Mouse (Mus musculus) layer of hippocampus, adult 9-11 months (tissue): ENCODE measurements at regions not wholly inside any gene's neighbourhood (a gene's known extent, or its start where the extent isn't known, plus 50 kb on each side); places are given as distances from the start of the nearest gene placed in this dataset.

Experiments used
- DNase-seq: peaks from one replicate; pipeline ENCODE4 v3.0.0; 2022

DNA sequence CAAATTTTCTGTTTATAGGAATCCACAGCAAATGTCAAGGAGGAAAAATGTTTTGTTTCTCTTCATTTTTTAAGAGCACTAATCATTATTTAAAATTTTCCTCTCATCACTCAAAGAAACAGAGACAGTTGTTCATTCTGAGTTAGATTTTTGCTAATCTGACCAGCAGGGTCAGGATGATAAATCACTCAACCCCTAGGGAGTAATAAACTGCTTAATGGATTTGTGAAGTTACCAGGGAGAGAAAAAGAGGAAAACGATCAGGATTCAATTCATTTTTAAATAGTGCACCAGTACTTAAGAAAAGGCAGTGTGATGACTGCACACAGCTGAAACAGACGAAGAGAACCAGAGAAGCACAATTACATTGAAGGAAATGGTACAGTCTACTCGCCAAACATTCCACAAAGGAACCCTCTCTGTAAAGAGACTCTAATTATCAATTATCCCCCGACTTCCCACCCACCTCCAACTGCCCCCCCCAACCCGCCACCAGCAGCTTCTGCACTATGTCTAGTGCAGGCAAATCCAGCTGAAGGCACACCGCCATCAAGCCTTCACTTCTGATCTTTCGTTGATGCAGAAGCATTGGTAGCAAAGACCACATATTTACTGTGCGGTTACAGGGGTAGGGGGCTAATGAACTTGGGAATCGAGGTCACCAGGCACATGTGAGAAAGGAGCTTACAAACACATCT is 481.9 kb downstream of the Psat1 start:
- no peak for DNase-seq

DNA sequence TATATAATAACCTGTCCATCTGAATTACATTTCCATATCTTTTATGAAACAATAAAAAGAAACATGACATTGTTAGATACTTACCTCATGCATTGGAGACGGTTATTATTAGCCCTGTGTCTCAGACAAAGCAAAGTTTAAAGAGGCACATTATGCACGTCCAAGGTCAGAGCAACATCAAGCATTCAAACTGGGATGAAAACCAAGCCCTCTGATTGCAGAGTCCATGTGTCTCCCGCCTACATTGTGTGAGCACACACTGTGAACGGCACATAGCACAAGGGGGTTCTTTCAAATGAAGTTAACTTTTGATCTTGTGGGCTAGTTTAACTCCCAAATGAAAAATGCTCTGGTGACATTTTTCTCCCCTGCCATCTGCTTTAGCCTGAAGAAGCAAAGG is 489.3 kb downstream of the Psat1 start:
- DNase-seq = no peak

DNA sequence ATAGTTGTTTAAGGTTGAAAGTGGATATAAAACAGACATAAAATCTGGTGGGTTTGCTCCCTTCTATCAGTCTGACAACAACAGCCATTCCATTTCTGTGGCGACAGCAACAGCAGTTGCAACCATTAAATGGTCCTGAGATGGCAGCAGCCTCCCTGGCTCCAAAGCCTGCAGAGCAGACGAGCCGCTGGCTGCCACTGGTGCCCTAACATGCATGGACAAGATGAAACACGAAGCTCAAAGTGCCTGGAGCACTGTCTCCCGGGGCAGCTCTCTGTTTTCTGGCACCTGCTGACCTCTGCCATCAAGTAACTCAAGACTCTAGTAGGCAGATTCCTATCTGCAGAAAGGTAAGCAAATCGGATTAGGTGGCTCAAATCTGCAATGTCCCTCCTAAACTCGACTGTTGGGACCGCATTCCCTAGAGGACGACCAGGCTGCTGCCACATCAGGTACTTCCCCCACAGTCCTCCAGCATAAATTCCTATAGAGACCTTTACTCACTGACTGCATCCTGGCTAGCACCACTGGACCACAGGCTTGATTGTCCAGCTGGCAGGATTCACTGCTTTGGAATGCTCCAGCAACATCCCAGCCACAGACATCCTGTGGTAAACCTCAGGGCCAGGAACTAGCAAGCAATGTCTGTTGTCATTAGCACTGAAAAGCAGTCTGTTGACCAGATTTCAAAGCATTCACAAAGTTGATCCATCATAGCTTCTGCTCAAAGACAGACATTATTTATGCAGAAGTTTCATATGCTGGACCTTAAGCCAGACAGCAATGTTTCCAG is 490.0 kb downstream of the Psat1 start:
- no peak for DNase-seq

DNA sequence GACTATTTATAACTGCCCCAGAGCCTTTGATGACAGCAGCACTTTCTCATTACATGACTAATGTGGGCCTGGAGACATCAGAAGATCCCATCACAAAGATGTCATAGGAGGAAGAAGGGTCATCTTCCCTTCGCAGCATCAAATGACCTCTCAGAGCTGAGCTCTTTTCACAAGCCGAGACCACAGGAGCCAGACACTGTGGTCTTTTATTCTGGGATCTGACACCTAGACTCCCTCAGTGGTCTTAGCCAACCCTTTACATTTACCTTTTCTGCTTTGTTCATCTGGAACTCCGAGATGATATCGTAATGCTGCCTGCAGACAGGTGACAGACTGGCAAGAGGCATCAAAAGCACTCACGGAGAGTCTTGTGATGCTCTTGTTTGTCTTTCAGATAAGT is 498.1 kb downstream of the Psat1 start:
- no peak for DNase-seq

DNA sequence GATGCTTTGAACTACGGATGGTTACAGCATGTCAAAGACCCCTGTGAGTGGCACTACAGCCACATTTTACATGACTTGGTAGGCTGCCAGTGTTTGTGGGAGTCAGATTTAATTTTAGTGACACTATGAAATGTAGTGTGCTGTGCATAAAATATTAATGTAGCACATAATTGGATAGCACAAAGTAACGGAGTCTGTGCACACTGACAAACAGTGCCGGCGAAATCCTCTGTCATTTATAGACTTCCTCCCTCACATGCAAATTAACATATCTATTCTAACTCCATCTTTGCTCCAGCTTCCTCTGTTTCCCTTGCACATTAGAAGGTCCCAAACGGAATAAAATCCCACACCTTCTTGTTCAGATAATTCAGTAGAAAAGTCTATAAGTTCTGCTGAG is 515.3 kb downstream of the Psat1 start:
- no peak for DNase-seq

DNA sequence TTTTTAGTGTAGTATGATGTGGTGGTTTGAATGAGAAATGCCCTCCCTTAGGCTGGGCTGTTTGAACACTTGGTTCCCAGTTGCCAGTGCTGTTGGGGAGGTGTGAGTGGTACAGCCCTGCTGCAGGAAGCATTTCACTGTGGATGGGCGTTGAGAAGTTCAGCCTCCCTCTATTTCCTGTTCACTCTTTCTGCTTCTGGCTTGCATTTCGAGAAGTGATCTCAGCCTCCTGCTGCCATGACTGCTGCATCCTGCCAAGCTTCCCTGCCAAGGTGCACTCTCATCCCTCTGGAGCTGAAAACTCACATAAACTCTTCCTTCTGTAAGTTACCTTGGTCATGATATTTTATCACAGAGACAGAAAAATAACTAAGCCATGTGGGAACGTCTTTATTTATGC is 525.8 kb downstream of the Psat1 start:
- DNase-seq = no peak

DNA sequence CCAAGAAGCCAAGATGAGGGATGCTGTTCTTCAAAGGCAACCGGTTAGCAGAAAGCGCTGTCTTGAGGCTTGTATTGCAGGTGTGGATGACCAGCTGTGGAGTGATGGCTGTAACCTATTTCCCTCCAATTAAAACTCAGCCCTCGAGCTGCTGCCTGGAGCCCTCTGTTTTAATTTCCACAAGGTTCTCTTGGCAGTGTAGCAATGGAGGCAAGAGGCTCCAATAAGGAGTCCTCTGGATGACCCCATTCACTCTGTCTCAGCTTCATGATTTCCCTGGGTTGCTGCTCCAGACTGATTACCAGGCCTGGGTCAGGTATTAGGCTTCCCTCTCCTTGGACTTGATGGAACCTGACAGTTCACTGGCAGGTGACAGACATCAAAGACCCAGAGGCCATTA is 548.5 kb downstream of the Psat1 start:
- DNase-seq = no peak

DNA sequence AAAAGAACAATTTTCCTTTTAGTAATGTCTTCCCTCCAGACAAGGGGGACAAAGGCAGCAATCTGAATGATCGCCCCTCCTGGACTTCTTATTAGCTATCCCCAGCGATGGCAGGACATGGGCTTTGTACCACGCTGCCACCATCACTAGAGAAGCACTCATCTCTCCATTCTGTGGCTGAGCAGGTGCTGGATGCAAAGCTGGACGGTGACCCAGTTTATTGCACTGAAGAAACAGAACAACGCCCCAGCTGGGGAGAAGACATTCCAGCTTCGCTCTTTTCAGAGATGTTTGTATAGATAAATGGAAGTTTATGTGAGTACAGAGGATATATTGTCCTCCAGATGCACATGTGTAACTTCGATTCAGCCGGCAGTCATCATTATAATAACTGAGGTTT is 575.5 kb downstream of the Psat1 start:
- peak; percentile 9 for DNase-seq

DNA sequence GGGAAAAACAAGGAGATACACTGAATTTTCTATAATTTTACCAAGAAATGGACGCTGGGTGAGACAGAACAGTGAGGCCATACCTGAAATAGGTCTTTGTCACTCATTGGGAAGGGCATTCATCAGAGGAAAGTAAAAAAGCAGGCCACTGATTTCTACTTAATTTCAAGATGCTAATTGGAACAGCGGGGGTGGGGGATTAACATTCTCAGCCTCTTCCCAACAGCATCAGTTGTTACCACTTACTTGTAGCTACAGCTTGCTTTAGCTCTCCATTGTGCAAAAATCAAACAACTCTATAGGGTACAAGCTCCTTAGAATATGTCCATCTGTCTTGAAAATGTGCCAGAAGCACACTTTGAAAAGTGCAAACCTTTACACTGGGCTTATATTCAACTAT is 580.2 kb downstream of the Psat1 start:
- DNase-seq = no peak

DNA sequence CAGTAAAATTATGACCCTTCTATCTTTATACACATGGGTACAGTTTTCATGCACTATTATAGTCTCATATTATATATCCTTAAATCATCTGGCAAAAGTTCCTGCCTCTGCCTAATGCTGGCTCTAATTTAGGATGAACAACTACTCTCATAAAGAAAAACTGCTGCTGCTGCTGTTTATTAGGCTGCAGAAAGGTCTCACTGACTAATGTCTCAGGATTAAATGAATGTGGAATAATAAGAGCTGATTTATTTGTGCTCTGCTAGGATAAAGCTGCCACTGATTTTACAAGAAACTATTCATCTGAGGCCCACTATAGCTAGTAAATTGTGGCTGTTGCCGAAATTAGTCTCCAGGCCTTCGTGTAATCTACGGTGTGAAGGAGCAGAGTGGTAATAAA is 590.0 kb downstream of the Psat1 start:
- DNase-seq = no peak

DNA sequence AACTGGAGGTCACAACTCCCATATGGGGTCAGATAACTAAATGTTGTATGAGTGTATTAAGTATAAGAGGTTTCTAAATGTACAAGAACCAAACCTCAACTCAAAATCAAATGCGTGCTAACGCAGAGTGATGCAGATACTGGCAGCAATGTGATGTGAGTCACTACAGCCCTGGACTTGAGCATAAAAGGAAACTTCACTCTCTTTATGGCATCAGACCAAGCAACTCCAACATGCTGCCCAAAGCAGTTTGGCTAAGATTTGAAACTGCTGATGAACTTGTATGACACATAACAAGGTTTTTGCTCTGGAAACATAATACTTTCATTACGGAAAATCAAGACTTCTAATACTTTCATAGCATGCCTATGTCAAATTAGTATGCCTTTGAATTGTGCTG is 598.8 kb downstream of the Psat1 start:
- no peak for DNase-seq

DNA sequence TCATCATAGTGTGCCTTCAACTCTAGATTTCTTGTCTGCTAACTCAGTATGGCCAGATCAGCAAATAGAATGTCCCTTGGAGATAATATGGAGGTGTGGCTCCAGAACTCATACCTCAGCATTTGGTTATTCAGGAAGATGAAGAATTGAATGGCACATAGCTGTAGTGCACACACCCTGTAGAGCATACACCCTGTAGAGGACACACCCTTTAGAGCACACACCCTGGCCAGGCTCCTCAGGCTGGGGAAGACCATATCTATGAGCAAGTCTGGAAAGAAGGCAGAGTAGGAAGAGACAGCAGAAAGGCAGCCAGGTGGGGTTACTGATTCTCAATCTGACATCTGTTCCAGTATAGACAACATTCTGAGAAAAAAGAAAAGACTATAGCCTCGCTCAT is 604.9 kb downstream of the Psat1 start:
- no peak for DNase-seq

DNA sequence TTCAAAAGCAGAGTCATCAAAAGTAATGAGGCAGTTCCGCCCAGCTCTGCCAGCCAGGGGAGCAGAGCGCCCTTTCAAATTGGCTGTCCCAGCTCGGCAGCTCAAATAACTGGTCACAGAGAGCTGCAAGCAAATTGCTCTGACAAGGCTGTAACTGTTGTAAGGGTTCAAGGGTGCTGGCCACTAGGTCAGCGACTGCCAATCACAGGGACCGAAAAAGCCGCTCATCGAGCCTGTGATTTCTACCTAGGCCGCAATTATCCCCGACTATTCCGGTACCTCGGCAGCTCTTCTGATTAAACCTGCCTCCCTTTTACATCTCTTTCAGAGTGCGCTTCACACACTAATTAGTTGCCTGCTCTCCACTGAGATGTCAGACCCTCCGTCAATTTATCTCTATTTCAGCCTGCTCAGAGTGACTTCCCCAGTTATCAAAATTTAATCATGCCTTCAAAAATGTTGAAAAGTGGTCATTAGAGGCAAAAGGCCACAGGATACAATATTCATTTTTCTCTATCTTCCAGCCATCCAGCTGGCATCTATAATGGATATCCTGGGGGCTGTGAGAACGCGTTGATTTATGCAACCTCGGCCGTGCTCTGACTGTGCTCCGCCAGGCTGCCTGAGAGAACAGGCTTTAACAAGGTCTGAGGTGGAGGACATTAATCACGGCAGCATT is 606.7 kb downstream of the Psat1 start:
- no peak for DNase-seq

DNA sequence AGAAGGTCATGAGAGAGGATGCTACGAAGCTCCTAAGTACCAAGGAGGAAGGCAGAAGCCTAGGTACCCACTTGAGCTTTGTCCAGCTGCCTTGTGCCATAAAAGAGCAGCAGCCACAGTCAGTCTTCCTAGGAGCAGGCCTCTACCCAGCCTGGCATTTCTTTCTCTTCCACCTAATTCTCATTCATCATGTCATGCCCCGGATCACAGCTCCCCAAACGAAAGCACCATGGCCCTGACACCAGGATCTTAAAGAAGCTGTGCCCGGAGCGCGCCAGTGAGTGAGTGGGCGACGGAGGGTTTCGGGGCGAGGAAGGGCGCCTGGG is 607.2 kb downstream of the Psat1 start:
- DNase-seq = no peak

DNA sequence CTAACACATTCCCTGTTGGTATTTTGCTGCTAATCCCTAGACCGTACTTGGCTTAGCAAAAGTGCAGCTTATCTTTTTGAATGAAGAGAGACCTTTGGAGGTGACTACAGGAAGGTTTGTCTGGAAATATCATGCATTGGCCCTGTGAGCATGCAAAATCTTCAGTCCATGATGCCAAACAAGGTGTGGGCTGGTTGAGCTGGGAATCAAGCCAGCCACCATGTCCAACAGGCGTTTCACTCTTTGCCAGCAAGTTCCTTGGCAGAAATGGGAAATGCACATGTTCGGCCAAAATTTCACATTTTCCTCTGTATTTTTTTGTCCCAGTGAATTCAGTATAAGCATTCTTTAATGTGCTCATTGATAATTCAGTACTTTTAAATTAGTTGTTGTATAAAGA is 617.0 kb downstream of the Psat1 start:
- peak; percentile 36 for DNase-seq

DNA sequence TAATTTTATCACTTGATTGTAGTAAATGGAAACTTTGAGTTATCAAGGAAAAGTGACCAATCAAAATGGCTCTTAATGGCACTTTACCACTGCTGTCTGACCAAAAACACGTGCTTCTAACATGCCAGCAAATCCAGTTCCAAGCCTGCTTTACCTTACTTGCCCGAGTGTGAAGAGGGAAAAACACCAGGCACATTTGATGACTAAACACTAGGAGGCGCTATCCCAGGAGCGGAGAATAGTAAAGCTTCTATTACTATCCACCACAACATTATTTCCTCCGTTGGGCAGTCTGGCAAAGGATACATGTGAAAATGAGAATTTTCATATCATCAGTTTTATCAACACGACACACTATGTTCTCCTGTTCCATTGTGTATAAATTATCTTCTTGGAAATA is 647.7 kb downstream of the Psat1 start:
- no peak for DNase-seq

DNA sequence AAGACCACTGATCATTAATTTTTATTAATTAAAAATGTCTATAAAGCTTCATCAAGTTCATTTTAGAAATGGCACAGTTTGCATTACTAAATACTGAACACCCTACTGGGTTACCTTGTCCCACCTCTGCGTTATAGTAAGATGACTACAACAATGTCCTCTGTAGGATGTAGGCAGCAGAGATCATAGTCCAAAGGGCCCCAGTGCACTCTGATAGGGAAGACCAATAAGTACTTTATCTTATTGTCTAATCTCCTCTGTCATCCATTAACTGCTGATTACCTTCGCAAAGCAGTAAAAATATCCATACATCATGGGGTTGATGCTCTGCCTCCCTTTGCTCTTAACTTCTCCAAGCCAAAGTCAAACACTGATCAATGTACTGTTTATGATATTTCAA is 662.1 kb downstream of the Psat1 start:
- DNase-seq = no peak

DNA sequence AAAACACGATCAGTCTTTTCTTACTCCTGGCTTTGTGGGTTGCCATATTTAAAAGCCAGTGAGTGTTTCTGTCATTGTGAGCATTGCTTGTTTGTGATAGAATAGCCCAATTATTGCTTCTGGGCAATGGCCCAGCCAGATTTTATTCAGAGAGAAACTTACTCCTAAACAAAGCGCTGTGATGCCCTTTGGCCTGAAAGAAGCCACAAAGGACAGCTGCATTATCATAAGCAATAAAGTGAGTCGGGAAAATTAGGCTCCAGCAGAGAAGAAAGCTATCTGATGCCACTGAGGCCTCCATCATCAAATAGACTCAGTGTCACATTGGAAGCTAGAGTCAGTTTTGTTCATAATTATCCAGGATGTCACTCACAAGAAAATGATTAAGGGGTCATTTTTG is 644.9 kb upstream of the Tle4 start:
- no peak for DNase-seq

DNA sequence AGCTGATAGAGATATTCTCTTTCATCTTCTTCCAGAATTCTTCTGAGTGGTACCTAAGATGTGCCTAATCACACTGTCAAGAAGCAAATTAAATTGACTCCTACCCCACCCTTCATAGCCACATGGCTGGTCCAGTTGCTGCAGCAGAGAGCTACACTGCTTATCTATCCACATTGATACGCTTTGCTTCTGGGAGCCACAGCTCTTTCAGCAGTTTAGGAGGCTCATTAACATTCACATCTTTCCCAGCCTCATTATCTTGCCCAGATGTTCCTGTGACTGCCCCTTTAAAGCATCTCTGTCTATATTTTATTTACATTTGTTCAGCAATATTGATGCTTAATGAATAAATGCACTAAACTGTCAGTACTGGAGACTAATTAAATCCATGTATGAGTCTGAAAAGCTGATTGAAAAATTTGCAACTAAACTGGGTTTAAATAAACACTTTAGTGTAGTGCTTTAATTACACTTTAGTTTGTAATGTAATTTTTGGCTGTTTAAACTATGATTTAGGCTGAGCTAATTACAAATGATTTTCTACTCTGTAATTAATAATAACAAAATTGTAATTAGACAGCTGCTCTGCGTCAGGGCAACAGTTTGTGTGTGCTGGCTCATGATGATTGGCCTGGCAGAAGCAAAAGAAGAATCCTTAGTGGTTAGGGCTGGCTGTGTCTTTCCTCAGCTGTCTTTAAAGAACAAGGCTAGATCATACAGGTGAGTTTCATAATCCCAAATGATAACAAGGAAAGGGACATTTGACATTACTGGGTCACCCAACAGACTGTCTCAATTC is 632.5 kb upstream of the Tle4 start:
- DNase-seq = no peak

DNA sequence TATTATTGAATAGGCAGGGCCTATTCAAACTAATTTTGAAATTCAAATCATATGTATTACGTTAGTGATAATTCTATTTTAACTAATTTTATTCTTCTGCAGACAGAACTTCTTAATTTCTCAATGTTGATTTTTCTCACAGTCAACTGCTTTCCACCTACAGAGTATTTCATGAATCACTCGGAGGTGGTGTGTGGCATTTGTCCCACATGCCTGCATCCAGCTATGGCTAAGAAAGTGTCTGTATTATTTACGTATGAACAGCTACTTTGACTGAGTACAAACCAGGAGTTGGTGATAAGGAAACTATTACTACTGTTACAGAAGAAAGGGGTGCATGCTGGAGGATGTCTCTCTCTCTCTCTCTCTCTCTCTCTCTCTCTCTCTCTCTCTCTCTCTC is 619.5 kb upstream of the Tle4 start:
- DNase-seq = no peak

DNA sequence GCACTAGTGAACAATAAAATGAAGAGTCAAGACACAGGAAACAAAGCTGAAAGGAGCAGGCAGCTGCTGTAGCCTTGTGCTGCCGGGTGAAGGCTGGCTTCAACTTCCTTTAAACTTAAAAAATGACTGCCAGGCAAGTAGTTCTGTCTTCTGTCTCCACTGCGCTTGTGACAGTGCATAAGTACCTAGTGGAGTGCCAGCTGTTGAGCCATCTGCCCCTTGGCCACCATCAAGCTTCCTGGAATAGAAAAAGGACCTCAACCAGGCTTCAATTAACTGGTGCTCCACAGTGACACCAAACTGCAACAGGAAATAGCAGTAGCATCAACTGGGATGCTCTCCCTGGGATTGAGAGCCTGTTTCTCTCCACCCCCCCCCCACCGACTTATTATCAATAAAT is 616.8 kb upstream of the Tle4 start:
- DNase-seq = peak; percentile 11

DNA sequence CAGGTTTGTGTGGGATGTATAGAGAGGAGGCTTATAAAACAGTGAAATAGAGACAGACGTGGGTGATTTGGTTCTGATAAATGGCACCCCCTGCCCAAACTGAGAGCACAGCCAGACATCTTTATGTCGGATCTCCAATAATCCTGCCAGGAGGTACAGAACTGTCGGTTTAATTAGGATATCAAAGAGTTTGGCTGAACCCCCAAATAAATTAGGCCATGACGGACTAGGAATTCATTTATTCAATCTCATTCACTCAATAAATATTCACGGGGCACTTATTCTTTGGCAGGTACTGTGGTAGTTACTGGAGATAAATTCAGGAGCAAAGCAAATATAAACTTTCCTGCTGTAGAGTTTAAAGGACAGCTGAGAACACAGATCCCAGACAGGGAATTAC is 615.0 kb upstream of the Tle4 start:
- no peak for DNase-seq

DNA sequence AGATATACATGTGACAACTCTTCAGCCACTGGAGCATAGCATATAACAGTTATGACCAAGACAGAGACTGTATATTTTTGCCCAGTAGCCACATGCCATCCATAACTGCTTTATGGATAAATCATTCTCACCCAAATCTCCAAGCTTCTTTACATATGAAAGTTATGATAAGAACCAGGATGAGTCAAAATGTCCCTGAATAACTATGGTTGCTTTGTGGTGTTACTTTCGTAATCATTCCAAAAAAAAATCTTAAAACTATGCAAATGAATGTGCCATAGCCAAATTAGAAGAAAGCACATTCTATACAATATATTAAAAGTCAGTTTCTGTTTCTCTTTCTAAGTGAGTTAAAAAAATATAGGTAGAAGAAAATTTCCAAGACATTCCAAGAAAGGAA is 605.2 kb upstream of the Tle4 start:
- no peak for DNase-seq

DNA sequence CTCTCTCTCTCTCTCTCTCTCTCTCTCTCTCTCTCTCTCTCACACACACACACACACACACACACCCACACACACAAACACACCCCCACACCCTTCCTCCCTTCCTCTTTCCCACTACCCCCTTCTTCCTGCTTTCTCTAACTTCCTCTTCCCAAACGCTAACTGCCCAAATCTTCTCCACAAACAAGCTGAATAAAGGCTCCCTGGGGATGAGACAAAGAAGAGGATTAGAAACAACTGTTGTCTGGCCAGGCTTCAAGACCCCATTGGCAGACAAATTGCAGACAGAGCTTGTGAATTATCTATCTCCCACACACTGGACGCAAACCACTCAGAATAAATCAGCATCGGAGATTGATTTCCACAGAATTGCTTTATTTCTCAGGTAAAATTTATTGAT is 603.4 kb upstream of the Tle4 start:
- peak; percentile 8 for DNase-seq
